ENCODE assay signal across 8 mouse cellular contexts in the genomic region with DNA sequence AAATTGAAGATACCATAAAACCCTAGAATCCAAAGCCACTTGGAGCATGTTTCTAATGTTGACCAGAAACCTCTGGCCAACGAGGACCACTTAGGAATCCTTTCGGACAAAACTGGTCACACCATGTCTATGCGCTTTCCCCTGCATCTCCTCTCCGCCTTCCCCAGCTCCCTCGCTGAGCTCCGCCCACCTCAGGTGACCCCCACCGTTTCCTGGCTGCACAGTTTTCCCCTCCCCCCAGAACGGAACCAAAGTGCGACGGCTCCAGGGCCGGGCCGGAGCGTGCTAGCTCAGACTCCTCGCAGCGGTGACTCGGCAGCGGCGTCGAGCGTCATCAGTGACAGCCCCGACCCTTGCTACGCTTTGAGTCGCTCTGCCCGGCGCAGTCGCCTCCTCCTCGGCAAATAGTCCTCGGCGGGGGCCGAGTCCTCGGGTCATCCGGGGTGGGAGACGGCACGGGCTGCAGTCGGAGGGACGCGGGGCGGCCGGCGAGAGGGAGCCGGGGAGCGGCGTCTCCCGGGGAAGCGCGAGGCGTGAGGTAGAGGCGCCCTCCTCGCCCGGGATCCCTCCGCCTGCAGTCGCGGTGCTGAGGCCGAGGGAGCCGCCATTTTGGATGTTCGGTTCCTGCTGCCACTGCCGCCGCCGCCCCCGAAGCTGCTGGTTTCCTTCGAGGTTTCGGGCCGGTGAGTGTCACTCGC. TPM values are rescaled to one million over a fixed set of nuclear protein-coding genes. Genes with fewer than 3 reads are reported as not detected.
DNase-seq lines count a peak whose midpoint lies in the region; ATAC-seq and TF ChIP-seq lines count a peak whose summit lies in the region.

A gene (plus strand): TSS at position 275 of the 698 bp plus-strand sequence.

- peaks cover 2 to 12% of the 10 kb centered on the region in 2 experiments; a peak in 2 of 4 replicates for H3K4me1 ChIP-seq in MEL (ENCODE audit: control insufficient read depth in 1 of 2, insufficient read depth in 2 of 2, low read length in 2 of 2)
- H3K4me1 ChIP-seq in cerebellum, adult 2 months (ENCODE audit: control insufficient read depth, insufficient read depth, low read length) = peaks cover 4% of the 10 kb centered on the region
- peaks cover 14% of the 10 kb centered on the region for H3K4me1 ChIP-seq in forebrain, postnatal 0 days (ENCODE audit: insufficient read depth)
- H3K4me1 ChIP-seq in lung, embryonic 15.5 days = peaks cover 13% of the 10 kb centered on the region

- H3K4me3 ChIP-seq in MEL (ENCODE audit: control insufficient read depth in 1 of 2, insufficient read depth in 1 of 2, low read depth in 2 of 2, low read length in 2 of 2) = peak within 1 kb of the TSS; percentile 88 to 99
- H3K4me3 ChIP-seq in cerebellum, adult 2 months (replicated peaks; ENCODE audit: insufficient read depth, low read depth, low read length) = peak within 1 kb of the TSS; percentile 79
- peak within 1 kb of the TSS; percentile 96 for H3K4me3 ChIP-seq in forebrain, postnatal 0 days (ENCODE audit: low read depth, low read length)
- H3K4me3 ChIP-seq in lung, embryonic 15.5 days = peak within 1 kb of the TSS; percentile 95

- ATAC-seq in forebrain, postnatal 0 days = peak; percentile 100
- peak; percentile 99 for ATAC-seq in lung, embryonic 15.5 days (ENCODE audit: borderline replicate concordance, extremely low read depth, low FRiP score, low TSS enrichment)

- TF ChIP-seq RAD21 in MEL (IDR thresholded peaks at IDR 0.05; ENCODE audit: low read depth, low read length) = no peak

- peak within 1 kb of the TSS; percentile 53 for H3K27ac ChIP-seq in MEL (ENCODE audit: control insufficient read depth, low read depth, low read length)
- peak within 1 kb of the TSS; percentile 95 for H3K27ac ChIP-seq in cerebellum, adult 2 months (ENCODE audit: insufficient read depth, low read length)
- peak within 1 kb of the TSS; percentile 99 for H3K27ac ChIP-seq in forebrain, postnatal 0 days (ENCODE audit: low read depth, low read length)
- H3K27ac ChIP-seq in lung, embryonic 15.5 days = peak within 1 kb of the TSS; percentile 97

- DNase-seq in MEL (ENCODE audit: low read depth, low spot score) = peak; percentile 99
- DNase-seq in cerebellum, adult 2 months = peak; percentile 98
- peak; percentile 99 for DNase-seq in forebrain, postnatal 0 days
- DNase-seq in heart, postnatal 4 days = peak; percentile 98
- DNase-seq in layer of hippocampus, adult 8-10 months (ENCODE audit: low spot score in 2 of 2) = peak; percentile 94 to 96
- DNase-seq in ovary, adult 18-20 months (ENCODE audit: low spot score) = peak; percentile 94
- DNase-seq in thymus, postnatal 0 days (ENCODE audit: low spot score) = peak; percentile 99

- peak within 1 kb of the TSS; percentile 92 for H3K9ac ChIP-seq in MEL (ENCODE audit: control insufficient read depth, low read depth, low read length, poor library complexity, severe bottlenecking)
- peak within 1 kb of the TSS; percentile 97 for H3K9ac ChIP-seq in forebrain, postnatal 0 days
- H3K9ac ChIP-seq in lung, embryonic 15.5 days = peak within 1 kb of the TSS; percentile 89

- TF ChIP-seq POLR2A in MEL (IDR thresholded peaks at IDR 0.05; ENCODE audit: control insufficient read depth in 1 of 2, insufficient read depth in 1 of 2, low read depth in 1 of 2, low read length in 2 of 2, poor library complexity in 1 of 2) = peak; percentile 76 to 90
- peak; percentile 86; the same call in 1 of the 2 replicates for TF ChIP-seq POLR2A in cerebellum, adult 2 months (IDR thresholded peaks at IDR 0.05; ENCODE audit: borderline replicate concordance, insufficient read depth, low read length)

- TF ChIP-seq EP300 in MEL (IDR thresholded peaks at IDR 0.05; ENCODE audit: low read depth in 1 of 2, low read length in 2 of 2) = peak in 1 of 2 experiments; percentile 70; a peak in 2 of 4 replicates

- H3K4me2 ChIP-seq in forebrain, postnatal 0 days (ENCODE audit: low read depth) = peak within 1 kb of the TSS; percentile 91
- peak within 1 kb of the TSS; percentile 84 for H3K4me2 ChIP-seq in lung, embryonic 15.5 days

- H3K79me2 ChIP-seq in MEL (ENCODE audit: control insufficient read depth, insufficient read depth, low read length, poor library complexity) = peaks cover 40% of the 10 kb centered on the region

- WGBS in cerebellum, adult 2 months = under 1% methylated on average over 64 of the region's 64 CpGs
- WGBS in forebrain, postnatal 0 days = under 1% methylated on average over 60 of the region's 64 CpGs
- WGBS in lung, embryonic 15.5 days = 0% methylated on average over 53 of the region's 64 CpGs

- peaks cover 3 to 4% of the 10 kb centered on the region in 2 experiments; a peak in 3 of 4 replicates for H3K27me3 ChIP-seq in MEL (ENCODE audit: control insufficient read depth in 1 of 2, insufficient read depth in 2 of 2, low read length in 2 of 2)
- H3K27me3 ChIP-seq in cerebellum, adult 2 months (ENCODE audit: control insufficient read depth, insufficient read depth, low read length) = no peaks in the 10 kb centered on the region
- peaks cover 2% of the 10 kb centered on the region; the same call in 1 of the 2 replicates for H3K27me3 ChIP-seq in forebrain, postnatal 0 days (ENCODE audit: insufficient read depth, low read length)
- H3K27me3 ChIP-seq in lung, embryonic 15.5 days = peaks cover 6% of the 10 kb centered on the region; the same call in 1 of the 2 replicates

- H3K36me3 ChIP-seq in MEL (ENCODE audit: control insufficient read depth in 1 of 2, insufficient read depth in 2 of 2, low read length in 2 of 2) = peaks cover 0 to 26% of the 10 kb centered on the region in 2 experiments; a peak in 2 of 4 replicates
- no peaks in the 10 kb centered on the region for H3K36me3 ChIP-seq in forebrain, postnatal 0 days (ENCODE audit: insufficient read depth)
- H3K36me3 ChIP-seq in lung, embryonic 15.5 days = no peaks in the 10 kb centered on the region

- TF ChIP-seq CTCF in MEL (IDR thresholded peaks at IDR 0.05 in 2 of 3, conservative IDR thresholded peaks at IDR 0.05 in 1 of 3; ENCODE audit: control insufficient read depth in 1 of 3, insufficient read depth in 1 of 3, low read depth in 2 of 3, low read length in 3 of 3, poor library complexity in 1 of 3, severe bottlenecking in 1 of 3) = 0 out of 6 replicates have a peak, but pooled peaks of 1 of the 3 experiments have one; percentile 4
- TF ChIP-seq CTCF in cerebellum, adult 2 months (IDR thresholded peaks at IDR 0.05; ENCODE audit: borderline replicate concordance, insufficient read depth, low read depth, low read length) = no peak
- no peak for TF ChIP-seq CTCF in forebrain, postnatal 0 days (IDR thresholded peaks at IDR 0.05; ENCODE audit: low read depth)

- H3K9me3 ChIP-seq in MEL (replicated peaks; ENCODE audit: insufficient read depth, low read length) = no peaks in the 10 kb centered on the region
- H3K9me3 ChIP-seq in forebrain, postnatal 0 days (ENCODE audit: low read length) = no peaks in the 10 kb centered on the region
- no peaks in the 10 kb centered on the region for H3K9me3 ChIP-seq in lung, embryonic 15.5 days

TF ChIP-seq in MEL, 35 proteins besides CTCF, POLR2A, EP300 and RAD21 (continues in another document):
- TF ChIP-seq JUND (IDR thresholded peaks at IDR 0.05; ENCODE audit: low read depth, low read length) = no peak
- no peak; the same call in 1 of the 2 replicates for TF ChIP-seq MAFK (IDR thresholded peaks at IDR 0.05; ENCODE audit: borderline replicate concordance, low read depth, low read length)
- peak; percentile 38; the same call in 1 of the 2 replicates for TF ChIP-seq MEF2A (IDR thresholded peaks at IDR 0.05; ENCODE audit: extremely low read depth, insufficient replicate concordance, low read depth, low read length, poor library complexity, severe bottlenecking)
- no peak for TF ChIP-seq POLR2AphosphoS5 (IDR thresholded peaks at IDR 0.05; ENCODE audit: borderline replicate concordance, low read depth, low read length)
- TF ChIP-seq SMC3 (IDR thresholded peaks at IDR 0.05; ENCODE audit: low read depth, low read length) = peak; percentile 26; the same call in 1 of the 2 replicates
- peak; percentile 93 for TF ChIP-seq USF1 (IDR thresholded peaks at IDR 0.05; ENCODE audit: low read depth, low read length)
- TF ChIP-seq TAL1 (IDR thresholded peaks at IDR 0.05; ENCODE audit: low read length) = no peak
- TF ChIP-seq HCFC1 (IDR thresholded peaks at IDR 0.05; ENCODE audit: low read depth, low read length) = peak; percentile 96
- peak; percentile 88 for TF ChIP-seq MXI1 (IDR thresholded peaks at IDR 0.05; ENCODE audit: low read depth, low read length)
- no peak; the same call in 1 of the 2 replicates for TF ChIP-seq POLR2AphosphoS2 (IDR thresholded peaks at IDR 0.05; ENCODE audit: low read length)
- TF ChIP-seq GATA1 (IDR thresholded peaks at IDR 0.05; ENCODE audit: low read depth, low read length) = no peak
- TF ChIP-seq ZMIZ1 (IDR thresholded peaks at IDR 0.05; ENCODE audit: low read depth, low read length) = peak; percentile 69; the same call in 1 of the 2 replicates
- TF ChIP-seq ZC3H11A (IDR thresholded peaks at IDR 0.05; ENCODE audit: low read depth, low read length) = 0 out of 2 replicates have a peak, but pooled peaks have one; percentile 24
- peak; percentile 86 for TF ChIP-seq ZNF384 (IDR thresholded peaks at IDR 0.05; ENCODE audit: low read depth, low read length)
- peak; percentile 29 for TF ChIP-seq RCOR1 (IDR thresholded peaks at IDR 0.05; ENCODE audit: low read depth, low read length)
- peak; percentile 80 for TF ChIP-seq KAT2A (conservative IDR thresholded peaks at IDR 0.05; ENCODE audit: low read depth, low read length)
- TF ChIP-seq MAX (IDR thresholded peaks at IDR 0.05; ENCODE audit: low read length) = peak; percentile 66
- TF ChIP-seq CHD2 (IDR thresholded peaks at IDR 0.05; ENCODE audit: low read length) = peak; percentile 88
- TF ChIP-seq TCF12 (IDR thresholded peaks at IDR 0.05; ENCODE audit: low read depth, low read length) = peak; percentile 88
- no peak for TF ChIP-seq CHD1 (IDR thresholded peaks at IDR 0.05; ENCODE audit: low read depth, low read length)
- peak; percentile 19; the same call in 1 of the 2 replicates for TF ChIP-seq MYC (IDR thresholded peaks at IDR 0.05; ENCODE audit: low read depth, low read length)

RNA-seq across cellular contexts. Expression of the gene that starts here (rescaled TPM):
- total RNA-seq in MEL (2012; rRNA removed) = 33.7 and 34.6 TPM in 2 replicates
- 100 to 1,000 TPM in 1 of 2 experiments, 10 to 100 TPM in 1; 46.6 to 456 TPM for polyA plus RNA-seq in MEL (2012; ENCODE audit: insufficient read depth in 1 of 2, insufficient read length in 2 of 2, low read depth in 1 of 2, low replicate concordance in 2 of 2, missing spikeins in 1 of 2)
- 74.4 and 80.0 TPM in 2 replicates for polyA plus RNA-seq in cerebellum, adult 2 months (2012; rRNA removed)
- total RNA-seq in forebrain, postnatal 0 days (2014; rRNA removed) = 96.4 and 101 TPM in 2 replicates
- 28.1 and 35.8 TPM in 2 replicates for polyA plus RNA-seq in forebrain, postnatal 0 days (2015; fragmentation: Nextera tagmentation; extraction: Ambion mirVana)
- 10 to 100 TPM; 51.8 to 55.9 TPM for total RNA-seq in heart, postnatal 4 days (2021)
- 100 to 1,000 TPM in 1 of 4 experiments, 10 to 100 TPM in 3; 79.6 to 103 (median 87.9) TPM for total RNA-seq in layer of hippocampus, adult 8-10 months (2022)
- polyA plus RNA-seq in lung, embryonic 15.5 days (2015; fragmentation: Nextera tagmentation; extraction: Ambion mirVana) = 41.9 and 44.2 TPM in 2 replicates
- 26.3 and 28.2 TPM in 2 replicates for polyA plus RNA-seq in thymus, postnatal 0 days (2015; fragmentation: Nextera tagmentation; extraction: Ambion mirVana)

Comparison
In these comparisons a context has a peak if more than half of its experiments do, and no peak if none do; other contexts are left out.
1. Peak in every context shown above with its lines: DNase-seq, ATAC-seq, H3K4me3 ChIP-seq and H3K27ac ChIP-seq.